Mouse (Mus musculus) mesoderm, embryonic 11.5 days (tissue): ENCODE measurements at regions not wholly inside any gene's neighbourhood (a gene's known extent, or its start where the extent isn't known, plus 50 kb on each side); places are given as distances from the start of the nearest gene placed in this dataset.
A peak's percentile ranks its signal among the peaks of the same experiment; 100 is the strongest.

Source experiments
- DNase-seq: peaks from one replicate; pipeline ENCODE4 v3.0.0-alpha.2; 2012; ENCODE audit warnings: low read depth, low spot score

- DNase-seq = no peak
These were observed 115.5 kb upstream of the Tas2r119 start for GRCm38 (mm10) chr15:32061573-32061972.

- DNase-seq = no peak
These were observed 95.0 kb upstream of the Tas2r119 start for GRCm38 (mm10) chr15:32082109-32082508.

- peak; percentile 61 for DNase-seq
These were observed 83.2 kb upstream of the Tas2r119 start for GRCm38 (mm10) chr15:32093889-32094288.

- DNase-seq = no peak
These were observed 81.5 kb upstream of the Tas2r119 start for GRCm38 (mm10) chr15:32095554-32095953.

GRCm38 (mm10) chr15:32110659-32111058, 66.4 kb upstream of the Tas2r119 start:
- DNase-seq = no peak
